Mouse (Mus musculus) kidney, adult 2 months (tissue): ENCODE data around the gene Rps15. TPM values are rescaled to one million over a fixed set of nuclear protein-coding genes. Genes with fewer than 3 reads are reported as not detected.

Experiments
- DNase-seq: peaks from one replicate; pipeline ENCODE4 v3.0.0; 2021
- H3K27ac ChIP-seq: fragments of 200-500 bp; 2 replicates; pipeline ENCODE4 v1.5.1; 2012; ENCODE audit warnings: low read depth, low read length, control low read depth, inconsistent platforms; ENCODE audit not compliant: insufficient read depth
- H3K27me3 ChIP-seq: fragments of 200-500 bp; replicated peaks from 2 replicates; pipeline ENCODE4 v1.6.1; 2012; ENCODE audit warnings: mild to moderate bottlenecking, moderate library complexity, low read length, inconsistent platforms; ENCODE audit not compliant: control insufficient read depth, insufficient read depth
- H3K36me3 ChIP-seq: fragments of 200-500 bp; 2 replicates; pipeline ENCODE4 v1.6.1; 2012; ENCODE audit warnings: mild to moderate bottlenecking, moderate library complexity, low read length, inconsistent platforms; ENCODE audit not compliant: control insufficient read depth, insufficient read depth
- H3K4me1 ChIP-seq: fragments of 200-500 bp; 2 replicates; pipeline ENCODE4 v1.6.1; 2011; ENCODE audit warnings: low read length; ENCODE audit not compliant: control insufficient read depth, insufficient read depth
- H3K4me3 ChIP-seq: fragments of 200-500 bp; 2 replicates; pipeline ENCODE4 v1.5.1; 2011; ENCODE audit warnings: mild to moderate bottlenecking, low read depth, low read length, control low read depth; ENCODE audit not compliant: insufficient read depth
- CTCF ChIP-seq: fragments of 200-500 bp; conservative IDR thresholded peaks from 2 replicates; pipeline ENCODE4 v1.5.1; 2011; ENCODE audit warnings: low read depth, mild to moderate bottlenecking, control low read depth, low read length, moderate library complexity, mixed read lengths; ENCODE audit not compliant: insufficient read depth, insufficient read length
- POLR2A ChIP-seq: fragments of 200-500 bp; IDR thresholded peaks from one replicate; pipeline ENCODE4 v1.6.1; 2011; ENCODE audit warnings: low read depth, low read length, control low read depth
- WGBS: fragments of 180-500 bp; shearing (Covaris S2); methylation state at CpG from one replicate; pipeline ENCODE4 v1.1.7; 2018; 5-methylcytosine and 5-hydroxymethylcytosine counted together
- polyA plus RNA-seq: library from polyadenylated mRNA; depleted of rRNA; stranded (reverse); fragments of >200 nt; gene quantifications from 2 replicates; pipeline ENCODE4 v1.2.3, GENCODE M21; 2012

Rps15 gene
- polyA plus RNA-seq, 1 experiment: 1,777 TPM

- H3K4me3 ChIP-seq: peak overlapping the region; percentile 63
- peak overlapping the region; percentile 85 for H3K27ac ChIP-seq
- no peaks in the 10 kb centered on the region for H3K36me3 ChIP-seq
- peak; percentile 85 for DNase-seq
- TF ChIP-seq CTCF: 0 out of 2 replicates have a peak, but pooled peaks have one; percentile 5
- TF ChIP-seq POLR2A: no peak
- WGBS: 2% methylated on average over 45 of the region's 46 CpGs
- H3K4me1 ChIP-seq: peaks cover 7% of the 10 kb centered on the region
- no peaks in the 10 kb centered on the region for H3K27me3 ChIP-seq
Measured at GRCm38 (mm10) chr10:80323261-80324119, 31.2 kb downstream of the Rps15 start.

- H3K4me1 ChIP-seq: peaks cover 6% of the 10 kb centered on the region
- DNase-seq: no peak
- WGBS: 67% methylated on average over 17 of the region's 17 CpGs
- no peak overlapping the region for H3K4me3 ChIP-seq
- H3K36me3 ChIP-seq: no peaks in the 10 kb centered on the region
- H3K27ac ChIP-seq: peak overlapping the region; percentile 85
- no peak for TF ChIP-seq POLR2A
- H3K27me3 ChIP-seq: no peaks in the 10 kb centered on the region
Measured at GRCm38 (mm10) chr10:80324120-80325037, 32.1 kb downstream of the Rps15 start.

DNA sequence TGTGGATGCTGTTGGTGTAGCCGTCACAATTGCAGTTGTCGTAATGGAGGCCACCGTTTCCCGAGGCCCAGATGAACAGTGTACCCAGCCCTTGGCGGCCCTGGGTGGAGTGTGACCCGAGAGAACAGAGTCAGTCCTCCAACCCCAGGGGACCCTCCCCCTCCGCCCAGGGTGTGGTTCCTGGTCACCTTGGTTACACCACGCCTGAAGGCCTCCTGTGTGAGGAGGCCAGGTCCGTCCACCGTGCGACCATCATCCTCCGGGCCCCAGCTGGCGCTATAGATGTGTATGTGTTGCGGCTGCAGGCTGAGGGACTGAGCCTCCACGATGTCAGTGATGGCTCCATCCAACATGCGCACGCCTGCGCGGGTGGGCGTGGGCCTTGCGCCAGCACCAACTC is 32.8 kb downstream of the Rps15 start:
- Histone ChIP-seq H3K27ac (no peak overlapping the region), H3K4me1 (peaks cover 3% of the 10 kb centered on the region), H3K36me3 (no peaks in the 10 kb centered on the region), H3K27me3 (no peaks in the 10 kb centered on the region), H3K4me3 (no peak overlapping the region)
- DNase-seq: no peak
- WGBS: 86% methylated on average over 21 of the region's 21 CpGs
- no peak for TF ChIP-seq POLR2A
- TF ChIP-seq CTCF: no peak

DNA sequence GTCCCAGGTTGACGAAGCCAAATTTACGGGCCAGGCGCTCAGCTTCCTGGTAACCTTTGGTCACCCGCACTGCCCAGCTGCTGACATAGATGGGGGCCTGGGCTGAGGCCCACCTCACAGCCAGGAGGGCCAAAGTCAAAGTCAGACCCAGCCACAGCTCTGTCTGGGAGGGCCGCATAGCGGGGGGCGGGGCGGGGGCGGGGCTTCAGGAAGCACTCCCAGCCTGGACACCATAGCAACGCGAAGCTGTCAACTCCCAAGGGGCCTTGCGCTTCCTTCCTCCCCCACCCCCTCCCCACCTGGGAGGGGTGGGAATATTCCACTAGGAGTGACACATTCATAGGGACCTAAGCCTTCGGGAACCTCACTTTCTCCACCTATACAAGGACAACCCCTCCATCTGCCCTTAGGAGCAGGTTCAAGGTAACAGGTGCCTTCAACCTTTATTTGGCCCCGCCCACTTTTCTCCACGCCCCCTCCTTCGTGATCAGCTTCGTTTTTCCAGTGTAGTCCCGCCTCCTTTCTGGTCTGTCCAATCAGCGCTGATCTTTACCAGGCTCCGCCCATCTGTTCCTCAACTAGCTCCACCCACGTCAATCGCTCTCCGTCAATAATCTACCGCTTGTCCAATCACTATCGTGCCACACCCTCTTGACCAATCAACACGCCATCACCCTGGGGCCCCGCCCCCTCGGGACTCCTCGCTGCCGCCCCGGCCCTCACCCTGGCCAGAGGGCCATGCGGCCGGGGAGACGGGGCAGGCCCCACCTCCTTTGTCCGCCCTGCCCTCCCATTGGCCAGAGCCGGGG is 37.2 kb downstream of the Rps15 start, which contains the start of the genes Pcsk4 and Reep6:
Gene Pcsk4, minus strand, starts transcription at position 226 of the 809 bp plus-strand sequence.
Gene Reep6, plus strand, starts transcription at position 681 of the 809 bp plus-strand sequence.
- WGBS: 4% methylated on average over 36 of the region's 36 CpGs
- no peaks in the 10 kb centered on the region for H3K27me3 ChIP-seq
- peak; percentile 98 for DNase-seq
- H3K36me3 ChIP-seq: no peaks in the 10 kb centered on the region
- 0 out of 2 replicates have a peak within 1 kb of the TSS, but pooled peaks have one; percentile 12 for H3K27ac ChIP-seq
- H3K4me3 ChIP-seq: peak within 1 kb of the TSS; percentile 46
- H3K4me1 ChIP-seq: peaks cover 5% of the 10 kb centered on the region; the same call in 1 of the 2 replicates
- no peak for TF ChIP-seq CTCF
- TF ChIP-seq POLR2A: no peak

DNA sequence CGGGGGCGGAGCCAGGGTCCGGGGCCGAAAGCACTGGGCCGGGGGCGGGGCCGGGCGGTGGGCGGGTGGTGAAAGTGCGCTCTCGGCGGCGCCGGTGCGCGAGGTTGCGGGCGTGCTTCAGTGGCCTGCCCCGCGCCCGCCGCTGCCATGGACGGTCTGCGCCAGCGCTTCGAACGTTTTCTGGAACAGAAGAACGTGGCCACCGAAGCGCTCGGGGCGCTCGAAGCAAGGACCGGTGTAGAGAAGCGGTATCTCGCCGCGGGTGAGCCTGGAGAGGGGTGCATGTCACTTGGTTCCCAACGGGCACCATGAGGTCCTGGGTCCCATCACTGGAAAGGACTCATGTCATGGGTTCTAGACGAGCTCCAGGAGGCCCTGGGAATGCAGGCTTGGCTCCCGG is 37.8 kb downstream of the Rps15 start:
- H3K27ac ChIP-seq: no peak overlapping the region

GRCm38 (mm10) chr10:80330888-80331287 is 38.6 kb downstream of the Rps15 start:
- Histone ChIP-seq H3K4me3 (no peak overlapping the region), H3K4me1 (peaks cover 5% of the 10 kb centered on the region; the same call in 1 of the 2 replicates), H3K27me3 (no peaks in the 10 kb centered on the region), H3K36me3 (no peaks in the 10 kb centered on the region), H3K27ac (no peak overlapping the region)
- DNase-seq: no peak
- TF ChIP-seq CTCF (no peak), POLR2A (no peak)
- WGBS: 62% methylated on average over 2 of the region's 2 CpGs

More for the DNA sequence above, 37.8 kb downstream of the Rps15 start:
- WGBS: 2% methylated on average over 40 of the region's 41 CpGs
- peak overlapping the region; percentile 46 for H3K4me3 ChIP-seq
- no peaks in the 10 kb centered on the region for H3K36me3 ChIP-seq
- TF ChIP-seq CTCF: no peak
- no peak for TF ChIP-seq POLR2A
- no peaks in the 10 kb centered on the region for H3K27me3 ChIP-seq
- no peak for DNase-seq
- peaks cover 5% of the 10 kb centered on the region; the same call in 1 of the 2 replicates for H3K4me1 ChIP-seq
